Mouse (Mus musculus): Measurements from ENCODE around the gene Rpl11. TPM values are rescaled to one million over a fixed set of nuclear protein-coding genes. Genes with fewer than 3 reads are reported as not detected.

Rpl11 gene
- polyA plus RNA-seq, 1 experiment from 2014 or later: 303 TPM

Other genes starting within 250 kb of the Rpl11 start
- gene Srsf10, start 197.7 kb downstream of the Rpl11 start, polyA plus RNA-seq (2014; fragmentation: Nextera tagmentation; extraction: Ambion mirVana): 200 and 208 TPM in 2 replicates
- gene Pnrc2, start 179.6 kb downstream of the Rpl11 start, polyA plus RNA-seq (2014; fragmentation: Nextera tagmentation; extraction: Ambion mirVana): 95.0 and 105 TPM in 2 replicates
- 0.13 and 0.17 TPM in 2 replicates for gene Cnr2, start 158.0 kb downstream of the Rpl11 start, polyA plus RNA-seq (2014; fragmentation: Nextera tagmentation; extraction: Ambion mirVana)
- 68.8 and 72.0 TPM in 2 replicates for gene Fuca1, start 132.7 kb downstream of the Rpl11 start, polyA plus RNA-seq (2014; fragmentation: Nextera tagmentation; extraction: Ambion mirVana)
- gene Hmgcl, start 107.0 kb downstream of the Rpl11 start, polyA plus RNA-seq (2014; fragmentation: Nextera tagmentation; extraction: Ambion mirVana): 60.3 and 63.3 TPM in 2 replicates
- 41.9 and 42.9 TPM in 2 replicates for gene Gale, start 89.7 kb downstream of the Rpl11 start, polyA plus RNA-seq (2014; fragmentation: Nextera tagmentation; extraction: Ambion mirVana)
- gene Lypla2, start 80.8 kb downstream of the Rpl11 start, polyA plus RNA-seq (2014; fragmentation: Nextera tagmentation; extraction: Ambion mirVana): 183 and 191 TPM in 2 replicates
- 60.7 and 65.5 TPM in 2 replicates for gene Pithd1, start 66.2 kb downstream of the Rpl11 start, polyA plus RNA-seq (2014; fragmentation: Nextera tagmentation; extraction: Ambion mirVana)
- 31.1 and 33.3 TPM in 2 replicates for gene Eloa, start 31.7 kb downstream of the Rpl11 start, polyA plus RNA-seq (2014; fragmentation: Nextera tagmentation; extraction: Ambion mirVana)
- gene Id3, start 90.1 kb upstream of the Rpl11 start, polyA plus RNA-seq (2014; fragmentation: Nextera tagmentation; extraction: Ambion mirVana): 194 and 206 TPM in 2 replicates
- gene E2f2, start 119.0 kb upstream of the Rpl11 start, polyA plus RNA-seq (2014; fragmentation: Nextera tagmentation; extraction: Ambion mirVana): 1.2 and 1.3 TPM in 2 replicates
- 4.9 TPM in 2 replicates for gene Asap3, start 152.9 kb upstream of the Rpl11 start, polyA plus RNA-seq (2014; fragmentation: Nextera tagmentation; extraction: Ambion mirVana)
- 1.2 and 2.0 TPM in 2 replicates for gene Tcea3, start 194.3 kb upstream of the Rpl11 start, polyA plus RNA-seq (2014; fragmentation: Nextera tagmentation; extraction: Ambion mirVana)
- 39.8 and 48.8 TPM in 2 replicates for gene Zfp46, start 231.3 kb upstream of the Rpl11 start, polyA plus RNA-seq (2014; fragmentation: Nextera tagmentation; extraction: Ambion mirVana)

Measured in hindbrain, embryonic 14.5 days (tissue).